Mouse (Mus musculus): ENCODE data around the gene Bicdl2.

- no peak for TF ChIP-seq POLR2A (IDR thresholded peaks at IDR 0.05; ENCODE audit: low read depth, low read length)
- no peak for TF ChIP-seq CTCF (IDR thresholded peaks at IDR 0.05; ENCODE audit: extremely low read depth, insufficient read depth, insufficient read length, insufficient replicate concordance)
Observed at GRCm38 (mm10) chr17:23717003-23717402, 56.7 kb downstream of the Bicdl2 start.
